Mouse (Mus musculus) erythroblast, embryonic 14.5 days (primary cell): ENCODE results near the gene Csnk1g2.

ENCODE experiments used
- GATA1 ChIP-seq: IDR thresholded peaks from 2 replicates; pipeline ENCODE4 v1.6.1; 2012; ENCODE audit warnings: low read length, inconsistent platforms, mixed read lengths
- TAL1 ChIP-seq: IDR thresholded peaks from 3 replicates; pipeline ENCODE4 v1.6.1; 2012; ENCODE audit warnings: low read length, inconsistent platforms, mixed read lengths

DNA sequence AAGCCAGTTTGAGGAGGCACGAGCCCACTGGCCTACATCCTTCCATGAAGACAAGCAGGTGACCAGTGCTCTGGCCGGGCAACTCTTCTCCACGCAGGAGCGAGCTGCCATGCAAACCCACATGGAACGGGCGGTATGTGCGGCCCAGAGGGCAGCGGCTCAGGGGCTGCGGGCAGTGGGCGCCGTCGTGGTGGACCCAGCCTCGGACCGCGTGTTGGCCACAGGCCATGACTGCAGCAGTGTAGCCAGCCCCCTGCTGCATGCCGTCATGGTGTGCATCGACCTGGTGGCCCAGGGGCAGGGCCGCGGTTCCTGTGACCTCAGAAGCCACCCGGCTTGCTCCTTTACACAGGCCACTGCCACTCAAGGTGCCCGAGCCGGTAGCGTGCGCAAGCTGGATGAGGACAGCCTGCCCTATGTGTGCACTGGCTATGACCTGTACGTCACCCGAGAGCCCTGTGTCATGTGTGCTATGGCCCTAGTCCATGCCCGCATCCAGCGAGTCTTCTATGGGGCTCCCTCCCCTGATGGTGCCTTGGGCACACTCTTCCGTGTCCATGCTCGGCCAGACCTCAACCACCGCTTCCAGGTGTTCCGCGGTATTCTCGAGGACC, 15.8 kb upstream of the Csnk1g2 start:
- no peak for TF ChIP-seq TAL1
- TF ChIP-seq GATA1 = no peak
